Mouse (Mus musculus) limb, embryonic 14.5 days (tissue): ENCODE measurements around the gene Atp2a1. TPM values are rescaled to one million over a fixed set of nuclear protein-coding genes. Genes with fewer than 3 reads are reported as not detected.

Experiments used
- ATAC-seq: fragments of 200-750 bp; cut with Nextera tagmentation; 2 replicates; pipeline ENCODE4 v1.8.0; 2017; ENCODE audit warnings: low read depth, moderate number of reproducible peaks, moderate TSS enrichment; ENCODE audit not compliant: low FRiP score
- DNase-seq: peaks from one replicate; pipeline ENCODE4 v3.0.0-alpha.2; 2015; ENCODE audit warnings: low spot score
- H3K27ac ChIP-seq: fragments of 300-500 bp; sonication (generic); replicated peaks from 2 replicates; pipeline ENCODE4 v1.5.1; 2014; ENCODE audit warnings: low read depth, mild to moderate bottlenecking, low read length, moderate library complexity, mixed read lengths
- H3K27me3 ChIP-seq: fragments of 300-500 bp; sonication (generic); 2 replicates; pipeline ENCODE4 v1.6.1; 2014; ENCODE audit warnings: low read length, mixed read lengths; ENCODE audit not compliant: control insufficient read depth, insufficient read depth
- H3K36me3 ChIP-seq: fragments of 300-500 bp; sonication (generic); 2 replicates; pipeline ENCODE4 v1.6.1; 2014; ENCODE audit warnings: mild to moderate bottlenecking, low read length, moderate library complexity, mixed read lengths; ENCODE audit not compliant: control insufficient read depth, insufficient read depth
- H3K4me1 ChIP-seq: fragments of 300-500 bp; sonication (generic); 2 replicates; pipeline ENCODE4 v1.6.1; 2014; ENCODE audit warnings: antibody characterized with exemption, low read length, mixed read lengths; ENCODE audit not compliant: control insufficient read depth, insufficient read depth
- H3K4me2 ChIP-seq: fragments of 300-500 bp; sonication (generic); replicated peaks from 2 replicates; pipeline ENCODE4 v1.6.1; 2014; ENCODE audit warnings: low read depth, mild to moderate bottlenecking, low read length, moderate library complexity; ENCODE audit not compliant: severe bottlenecking
- H3K4me3 ChIP-seq: fragments of 300-500 bp; sonication (generic); replicated peaks from 2 replicates; pipeline ENCODE4 v1.5.1; 2014; ENCODE audit warnings: low read length
- H3K9ac ChIP-seq: fragments of 300-500 bp; sonication (generic); 2 replicates; pipeline ENCODE4 v1.6.1; 2014; ENCODE audit warnings: mild to moderate bottlenecking, low read depth, low read length, moderate library complexity; ENCODE audit not compliant: severe bottlenecking
- H3K9me3 ChIP-seq: fragments of 300-500 bp; sonication (generic); 2 replicates; pipeline ENCODE4 v1.6.1; 2016; ENCODE audit warnings: low read length; ENCODE audit not compliant: control insufficient read depth
- POLR2A ChIP-seq: fragments of 200-500 bp; IDR thresholded peaks from 2 replicates; pipeline ENCODE4 v1.8.0; 2012; ENCODE audit warnings: inconsistent platforms, mild to moderate bottlenecking, moderate library complexity, borderline replicate concordance; ENCODE audit not compliant: insufficient read depth, insufficient read length; ENCODE audit errors: extremely low read depth
- WGBS: fragments of 180-500 bp; shearing (Covaris S2); extraction: QIAGEN DNeasy Blood & Tissue Kit; methylation state at CpG from one replicate; pipeline ENCODE4 v1.1.7; 2014; 5-methylcytosine and 5-hydroxymethylcytosine counted together
- polyA plus RNA-seq, 2 experiments: library from polyadenylated mRNA; depleted of rRNA in 1 of 2; stranded (reverse) in 1 of 2; unstranded in 1 of 2; fragments of >200 nt; fragmentation: Nextera tagmentation in 1 of 2; extraction: Ambion mirVana in 1 of 2; gene quantifications; 2 replicates each; pipeline versions ENCODE4 v1.2.1 to v1.2.3; 2012 to 2014

Atp2a1 gene
- polyA plus RNA-seq, 2 experiments, result 89.8 to 131 TPM

DNA sequence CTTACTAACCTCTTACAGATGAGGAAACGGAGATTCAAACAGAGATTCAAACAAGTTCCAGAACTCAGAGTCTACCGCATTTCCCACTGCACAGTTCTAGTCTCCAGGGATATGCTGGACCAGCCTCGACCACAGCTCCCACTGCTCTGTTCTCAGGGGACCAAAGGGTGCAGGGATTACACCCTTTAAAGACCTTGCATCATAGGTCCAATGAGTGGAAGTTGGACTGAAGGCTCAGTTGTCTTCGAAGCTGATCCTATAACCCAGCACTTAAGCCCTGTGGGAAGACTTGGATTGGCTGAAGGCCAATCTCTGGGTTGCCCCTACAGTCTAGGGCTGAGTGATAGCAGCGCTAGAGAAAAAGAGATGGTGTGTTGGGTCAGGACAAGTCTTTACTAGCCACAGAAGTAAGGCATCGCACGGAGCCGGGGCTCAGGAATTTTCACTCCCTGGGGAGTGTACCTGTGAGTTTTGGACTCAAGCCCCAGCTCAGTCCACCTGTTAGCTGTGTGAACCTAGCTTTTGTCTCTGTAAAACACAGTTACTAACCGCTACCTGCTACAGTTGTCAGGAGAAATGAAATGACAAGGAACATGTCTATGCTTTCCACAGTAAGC, 10.7 kb upstream of the Atp2a1 start:
- peak overlapping the region; percentile 86 for H3K4me3 ChIP-seq
- no peak overlapping the region for H3K27ac ChIP-seq
- H3K9me3 ChIP-seq, result no peaks in the 10 kb centered on the region
- H3K9ac ChIP-seq, result peak overlapping the region; percentile 92
- WGBS, result 73% methylated on average over 9 of the region's 9 CpGs
- DNase-seq (no peak), ATAC-seq (no peak)
- no peaks in the 10 kb centered on the region for H3K27me3 ChIP-seq
- H3K36me3 ChIP-seq, result peaks cover 43% of the 10 kb centered on the region
- no peak for TF ChIP-seq POLR2A
- H3K4me2 ChIP-seq, result peak overlapping the region; percentile 88
- H3K4me1 ChIP-seq, result peaks cover 13% of the 10 kb centered on the region

DNA sequence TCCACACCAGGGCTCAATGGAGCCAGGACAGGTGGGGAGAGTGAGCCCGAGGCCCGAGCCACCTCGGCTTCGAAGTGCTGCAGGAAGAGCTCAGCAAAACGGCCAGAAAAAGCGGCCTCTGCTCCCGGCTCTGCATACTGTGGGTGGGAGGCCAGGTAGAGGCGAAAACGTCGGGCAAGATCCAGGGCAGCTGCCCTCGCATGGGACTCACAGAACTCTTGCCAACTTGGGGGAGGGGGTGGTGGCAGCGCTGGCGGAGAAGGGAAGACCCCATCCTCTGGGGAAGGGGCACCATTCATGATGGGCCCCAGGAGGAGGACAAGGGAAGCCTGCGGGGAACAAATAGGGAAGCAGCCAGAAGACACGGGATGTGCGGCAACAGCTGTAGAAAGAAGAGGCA, 9.8 kb upstream of the Atp2a1 start:
- TF ChIP-seq POLR2A, result no peak
- H3K4me2 ChIP-seq, result no peak overlapping the region
- no peaks in the 10 kb centered on the region for H3K27me3 ChIP-seq
- no peak overlapping the region for H3K9ac ChIP-seq
- H3K4me1 ChIP-seq, result peaks cover 13% of the 10 kb centered on the region
- H3K36me3 ChIP-seq, result peaks cover 52% of the 10 kb centered on the region
- no peak overlapping the region for H3K27ac ChIP-seq
- 91% methylated on average over 16 of the region's 16 CpGs for WGBS
- no peak overlapping the region for H3K4me3 ChIP-seq
- no peak for DNase-seq
- H3K9me3 ChIP-seq, result no peaks in the 10 kb centered on the region
- no peak for ATAC-seq

DNA sequence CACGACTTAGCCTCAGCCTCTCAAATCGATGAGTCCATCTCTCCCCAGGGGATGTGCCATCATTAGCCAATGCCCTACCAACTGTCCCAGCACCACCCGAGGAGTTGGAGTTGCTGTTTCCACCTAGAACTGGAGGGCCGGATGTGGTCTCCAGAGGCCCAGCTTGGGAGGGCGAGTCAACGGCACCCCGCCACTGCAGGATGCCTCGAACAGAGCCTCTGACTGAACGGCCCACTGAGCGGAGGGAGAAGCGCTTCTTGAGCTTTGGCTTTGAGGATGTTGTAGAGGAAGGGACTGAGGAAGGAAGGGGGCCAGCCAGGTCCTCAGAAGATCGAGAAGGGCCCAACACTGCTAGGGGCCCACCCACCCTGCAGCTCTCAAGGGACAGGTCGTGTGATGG, 9.4 kb upstream of the Atp2a1 start:
- Histone ChIP-seq H3K36me3 (peaks cover 56% of the 10 kb centered on the region), H3K27ac (no peak overlapping the region), H3K27me3 (no peaks in the 10 kb centered on the region), H3K4me2 (no peak overlapping the region), H3K9ac (no peak overlapping the region), H3K4me3 (no peak overlapping the region), H3K4me1 (peaks cover 13% of the 10 kb centered on the region), H3K9me3 (no peaks in the 10 kb centered on the region)
- DNase-seq (no peak), ATAC-seq (no peak)
- 86% methylated on average over 13 of the region's 13 CpGs for WGBS
- TF ChIP-seq POLR2A, result no peak

DNA sequence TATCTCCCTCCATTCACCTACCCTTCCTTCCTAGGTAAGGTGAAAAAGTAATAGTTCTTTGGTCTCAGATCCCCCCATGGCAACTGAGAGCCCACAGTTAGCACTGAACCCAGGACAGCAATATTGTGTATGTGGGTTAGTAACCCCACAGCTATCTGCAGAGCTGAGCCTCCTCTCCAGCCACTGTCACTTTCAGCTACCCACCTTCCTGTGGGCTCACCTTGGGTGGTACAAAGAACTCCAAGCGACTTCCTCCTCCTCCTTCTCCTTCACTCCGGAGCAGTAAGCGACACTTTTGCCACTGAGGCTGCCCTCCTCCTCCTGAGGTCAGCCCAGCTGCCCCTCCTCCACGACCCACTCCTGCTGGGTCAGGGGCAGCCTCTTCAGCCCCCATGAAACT, 8.9 kb upstream of the Atp2a1 start:
- Histone ChIP-seq H3K4me2 (no peak overlapping the region), H3K36me3 (peaks cover 60% of the 10 kb centered on the region), H3K4me3 (no peak overlapping the region), H3K9ac (no peak overlapping the region), H3K27ac (no peak overlapping the region), H3K27me3 (no peaks in the 10 kb centered on the region), H3K4me1 (peaks cover 13% of the 10 kb centered on the region), H3K9me3 (no peaks in the 10 kb centered on the region)
- WGBS, result 88% methylated on average over 4 of the region's 4 CpGs
- no peak for TF ChIP-seq POLR2A
- ATAC-seq (no peak), DNase-seq (no peak)

DNA sequence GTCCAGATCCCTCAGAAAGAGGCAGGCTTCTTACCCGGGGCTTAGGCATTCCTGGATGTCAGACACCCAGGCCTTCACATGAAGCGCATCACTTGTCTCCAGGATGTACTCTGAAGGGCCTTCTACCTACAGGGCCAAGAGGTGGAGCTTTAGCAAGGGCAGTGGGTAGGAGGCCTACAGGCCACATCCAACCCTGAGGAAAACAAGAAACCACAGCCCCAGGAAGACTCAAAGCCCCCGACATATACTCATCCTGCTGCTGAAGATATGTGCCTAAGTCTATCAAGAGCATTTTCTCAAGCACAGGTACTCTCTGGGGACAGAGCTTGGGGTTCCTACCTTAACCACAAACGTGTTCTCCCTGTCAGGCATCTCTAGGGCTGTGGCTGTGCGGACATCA, 8.5 kb upstream of the Atp2a1 start:
- H3K4me3 ChIP-seq, result no peak overlapping the region
- H3K27ac ChIP-seq, result no peak overlapping the region
- H3K4me2 ChIP-seq, result no peak overlapping the region
- DNase-seq, result no peak
- no peak for ATAC-seq
- 95% methylated on average over 5 of the region's 5 CpGs for WGBS
- TF ChIP-seq POLR2A, result no peak
- H3K9me3 ChIP-seq, result no peaks in the 10 kb centered on the region
- H3K4me1 ChIP-seq, result peaks cover 13% of the 10 kb centered on the region
- peaks cover 65% of the 10 kb centered on the region for H3K36me3 ChIP-seq
- no peaks in the 10 kb centered on the region for H3K27me3 ChIP-seq
- H3K9ac ChIP-seq, result no peak overlapping the region
